In the genomic region with DNA sequence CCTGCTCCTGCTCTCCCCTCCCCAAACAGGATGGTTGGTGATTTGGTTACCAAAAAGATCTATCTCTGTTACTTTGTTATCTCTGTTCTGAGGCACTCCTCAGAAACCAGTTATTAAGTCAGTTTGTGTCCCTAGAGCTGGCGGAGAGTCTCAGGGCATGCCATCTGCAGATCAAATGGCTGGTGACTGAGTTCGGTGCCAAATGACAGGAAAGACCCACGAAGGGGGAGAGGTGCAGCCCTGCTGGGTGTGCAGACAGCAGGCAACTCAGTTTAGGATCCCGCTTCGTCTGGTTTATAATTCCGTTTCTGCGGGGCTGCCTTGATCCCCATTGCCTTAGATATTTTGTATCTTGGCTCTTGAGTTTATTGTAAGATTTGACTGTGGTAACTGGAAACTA, we compare ENCODE assay signal across 20 mouse cellular contexts.
DNase-seq lines count a peak whose midpoint lies in the region; ATAC-seq and TF ChIP-seq lines count a peak whose summit lies in the region.
"Had no signal": no experiment of that assay in that cellular context is flagged by ENCODE, and none has a peak within 500 bp of the region (broad histone marks: within the 10 kb centered on the region; RNA-seq: fewer than 3 reads in every experiment).

No protein-coding gene starts in this region.

- H3K9ac ChIP-seq in heart, embryonic 11.5 days (ENCODE audit: low read depth, low read length), result no peak overlapping the region
- no peak overlapping the region for H3K9ac ChIP-seq in ES-Bruce4 (ENCODE audit: low read depth, poor library complexity, severe bottlenecking)
- H3K9ac ChIP-seq: forebrain, embryonic 12.5 days; liver, postnatal 0 days had no signal

- H3K27me3 ChIP-seq in heart, embryonic 10.5 days (ENCODE audit: insufficient read depth, poor library complexity, severe bottlenecking), result no peaks in the 10 kb centered on the region
- H3K27me3 ChIP-seq in heart, embryonic 11.5 days (ENCODE audit: control insufficient read depth, insufficient read depth, low read length), result no peaks in the 10 kb centered on the region
- H3K27me3 ChIP-seq in ES-Bruce4 (ENCODE audit: control insufficient read depth, insufficient read depth, low read length, poor library complexity, severe bottlenecking), result no peaks in the 10 kb centered on the region
- H3K27me3 ChIP-seq: forebrain, embryonic 12.5 days; megakaryocyte, embryonic 14.5 days had no signal

- H3K4me3 ChIP-seq in heart, embryonic 10.5 days, result no peak overlapping the region
- no peak overlapping the region for H3K4me3 ChIP-seq in heart, embryonic 11.5 days (ENCODE audit: low read depth, low read length)
- no peak overlapping the region for H3K4me3 ChIP-seq in ES-Bruce4 (ENCODE audit: low read depth, low read length)
- H3K4me3 ChIP-seq: forebrain, embryonic 12.5 days; megakaryocyte, embryonic 14.5 days had no signal

- no peak for TF ChIP-seq POLR2A in ES-Bruce4 (IDR thresholded peaks at IDR 0.05; ENCODE audit: insufficient read depth, low read length)

- 84% methylated on average over 7 of the region's 7 CpGs for WGBS in heart, embryonic 10.5 days
- 83% methylated on average over 7 of the region's 7 CpGs for WGBS in heart, embryonic 11.5 days (ENCODE audit: insufficient replicate concordance)

- no peak for TF ChIP-seq EP300 in ES-Bruce4 (IDR thresholded peaks at IDR 0.05; ENCODE audit: insufficient read depth, low read depth, low read length)

- TF ChIP-seq CTCF in ES-Bruce4 (IDR thresholded peaks at IDR 0.05; ENCODE audit: low read depth, low read length), result no peak

- H3K9me3 ChIP-seq in heart, embryonic 10.5 days, result no peaks in the 10 kb centered on the region
- no peaks in the 10 kb centered on the region for H3K9me3 ChIP-seq in heart, embryonic 11.5 days (replicated peaks; ENCODE audit: control insufficient read depth, low read length)
- H3K9me3 ChIP-seq in ES-Bruce4 (replicated peaks; ENCODE audit: control insufficient read depth, insufficient read depth, low read length, poor library complexity, severe bottlenecking), result no peaks in the 10 kb centered on the region
- H3K9me3 ChIP-seq: forebrain, embryonic 12.5 days; megakaryocyte, embryonic 14.5 days had no signal

- no peak overlapping the region for H3K4me2 ChIP-seq in heart, embryonic 11.5 days
- H3K4me2 ChIP-seq: forebrain, embryonic 12.5 days had no signal

- no peak for ATAC-seq in heart, embryonic 11.5 days (replicated peaks; ENCODE audit: insufficient number of reproducible peaks, low FRiP score, low TSS enrichment)
- ATAC-seq: liver, postnatal 0 days; midbrain, embryonic 16.5 days had no signal

- DNase-seq in heart, embryonic 10.5 days (ENCODE audit: low spot score), result no peak
- peak; percentile 20 for DNase-seq in cerebellum, adult 11 months
- DNase-seq in cerebellum, postnatal 10 days, result peak; percentile 78 to 82
- no peak for DNase-seq in c-Kit-positive CD71-positive TER-119-positive erythroid progenitor cells, embryonic 14.5 days (ENCODE audit: low spot score)
- no peak for DNase-seq in right cerebral cortex, adult 18-20 months
- DNase-seq: adrenal gland, adult 8-10 months; B cell, adult 2 months; heart, postnatal 36 days; kidney, adult 11 months; liver; liver, postnatal 0 days; lung, postnatal 10 days; retina, postnatal 1 day; right cerebral cortex, postnatal 4 days had no signal

- no peaks in the 10 kb centered on the region for H3K4me1 ChIP-seq in heart, embryonic 10.5 days
- H3K4me1 ChIP-seq in heart, embryonic 11.5 days (ENCODE audit: control insufficient read depth, insufficient read depth, low read length), result no peaks in the 10 kb centered on the region
- peaks cover 10% of the 10 kb centered on the region for H3K4me1 ChIP-seq in ES-Bruce4 (ENCODE audit: control insufficient read depth, insufficient read depth, low read length)
- H3K4me1 ChIP-seq: megakaryocyte, embryonic 14.5 days had no signal

- H3K36me3 ChIP-seq in heart, embryonic 10.5 days, result 0 out of 2 replicates have a peak, but pooled peaks cover 7% of the 10 kb centered on the region
- no peaks in the 10 kb centered on the region for H3K36me3 ChIP-seq in heart, embryonic 11.5 days (ENCODE audit: control insufficient read depth, insufficient read depth, low read length)
- H3K36me3 ChIP-seq in ES-Bruce4 (ENCODE audit: control insufficient read depth, insufficient read depth, low read length, poor library complexity, severe bottlenecking), result 0 out of 2 replicates have a peak, but pooled peaks cover 2% of the 10 kb centered on the region
- H3K36me3 ChIP-seq: forebrain, embryonic 12.5 days had no signal

- 0 out of 2 replicates have a peak overlapping the region, but pooled peaks have one; percentile 32 for H3K27ac ChIP-seq in heart, embryonic 10.5 days
- H3K27ac ChIP-seq in heart, embryonic 11.5 days (ENCODE audit: low read depth, low read length), result no peak overlapping the region
- peak overlapping the region; percentile 62 for H3K27ac ChIP-seq in ES-Bruce4 (ENCODE audit: insufficient read depth, low read length)
- H3K27ac ChIP-seq: forebrain, embryonic 12.5 days; kidney, postnatal 0 days had no signal

Comparison
In these comparisons a context has a peak if more than half of its experiments do, and no peak if none do; other contexts are left out.
1. DNase-seq: peak in cerebellum, adult 11 months (single experiment) and cerebellum, postnatal 10 days (2 of 2); none in heart, embryonic 10.5 days (single experiment), c-Kit-positive CD71-positive TER-119-positive erythroid progenitor cells, embryonic 14.5 days (single experiment) and right cerebral cortex, adult 18-20 months (single experiment).